Mouse (Mus musculus) thymus, postnatal 25 days (tissue): ENCODE results near the gene Hyal2.

Source experiments
- DNase-seq: peaks from one replicate; pipeline ENCODE4 v3.0.0; 2022

Hyal2 gene

GRCm38 (mm10) chr9:107615035-107615434 is 47.3 kb downstream of the Hyal2 start:
- no peak for DNase-seq

GRCm38 (mm10) chr9:107617461-107617860 is 49.7 kb downstream of the Hyal2 start:
- DNase-seq = no peak

DNA sequence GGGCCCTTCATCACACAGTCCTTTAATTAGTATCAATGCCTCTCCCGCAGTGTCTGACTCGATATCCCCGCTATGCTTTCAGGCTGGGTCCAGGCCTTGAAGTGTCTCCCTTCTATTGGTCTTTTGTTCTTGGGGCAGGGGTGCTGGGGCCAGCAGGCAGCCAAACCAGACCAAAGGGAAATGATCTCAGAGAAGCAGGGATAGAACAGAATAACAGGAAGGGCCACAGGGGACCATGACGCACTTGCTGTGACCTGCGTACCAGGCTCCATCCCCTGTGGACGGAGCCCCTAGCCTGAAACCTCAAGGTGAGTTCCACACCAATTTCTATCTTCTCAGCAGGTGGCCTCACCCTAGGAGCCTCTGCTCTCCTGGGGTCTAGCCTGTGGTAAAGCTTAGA is 50.4 kb downstream of the Hyal2 start:
- DNase-seq = no peak

DNA sequence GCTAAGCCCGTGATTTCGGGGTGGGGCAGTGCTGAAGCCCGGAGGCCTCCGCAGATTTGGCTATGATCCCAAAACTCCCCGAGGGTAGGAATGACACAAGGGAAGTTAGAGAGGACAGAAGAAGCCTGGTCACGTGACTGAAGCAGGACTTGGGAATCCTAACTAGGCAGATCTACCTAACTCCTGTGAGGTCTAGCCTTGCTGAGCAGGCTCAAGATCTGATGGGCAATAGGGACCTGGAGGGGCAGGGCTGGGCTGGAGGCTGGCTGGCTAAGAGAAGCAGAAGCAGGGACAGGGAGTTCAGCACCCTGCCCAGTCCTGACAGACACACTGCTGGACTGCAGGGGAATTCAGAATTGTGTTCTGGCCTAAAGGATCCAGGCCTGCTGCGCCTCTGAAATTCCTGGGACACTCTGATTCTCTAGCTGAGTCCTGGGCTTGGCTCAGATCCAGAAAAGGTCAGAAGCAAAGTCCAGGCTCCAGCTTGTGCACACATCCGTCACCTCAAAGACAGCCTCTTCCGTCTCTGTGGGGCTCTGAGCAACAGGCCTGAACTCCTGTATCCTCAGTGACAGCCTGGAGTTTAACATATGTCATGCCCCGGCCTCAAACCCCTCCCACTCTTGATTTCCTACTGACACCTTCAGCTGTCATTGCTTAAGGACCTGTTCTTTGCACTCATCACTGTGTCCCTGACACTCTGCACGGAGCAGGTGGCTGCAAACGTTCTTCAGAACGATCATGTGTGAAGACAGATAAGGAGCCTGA is 51.2 kb downstream of the Hyal2 start:
- no peak for DNase-seq

- DNase-seq = no peak
These were observed 51.8 kb downstream of the Hyal2 start for GRCm38 (mm10) chr9:107619546-107619879.

GRCm38 (mm10) chr9:107620954-107621353 is 53.2 kb downstream of the Hyal2 start:
- no peak for DNase-seq
